Mouse (Mus musculus) intestine, postnatal 0 days (tissue): ENCODE measurements around the gene Ncoa1. TPM values are rescaled to one million over a fixed set of nuclear protein-coding genes. Genes with fewer than 3 reads are reported as not detected.
A peak's percentile ranks its signal among the peaks of the same experiment; 100 is the strongest.

Experiments
- ATAC-seq: fragments of 200-750 bp; cut with Nextera tagmentation; 2 replicates; pipeline ENCODE4 v1.8.0; 2017; ENCODE audit warnings: mild to moderate bottlenecking, moderate TSS enrichment, moderate library complexity
- H3K27ac ChIP-seq: fragments of 300-500 bp; sonication (generic); 2 replicates; pipeline ENCODE4 v1.5.1; 2014; ENCODE audit warnings: mild to moderate bottlenecking, low read depth, low read length, moderate library complexity
- H3K27me3 ChIP-seq: fragments of 300-500 bp; sonication (generic); replicated peaks from 2 replicates; pipeline ENCODE4 v1.6.1; 2014; ENCODE audit warnings: low read length, mixed read lengths; ENCODE audit not compliant: control insufficient read depth, insufficient read depth
- H3K36me3 ChIP-seq: fragments of 300-500 bp; sonication (generic); 2 replicates; pipeline ENCODE4 v1.6.1; 2014; ENCODE audit warnings: mild to moderate bottlenecking, moderate library complexity; ENCODE audit not compliant: control insufficient read depth, insufficient read depth
- H3K4me1 ChIP-seq: fragments of 300-500 bp; sonication (generic); replicated peaks from 2 replicates; pipeline ENCODE4 v1.6.1; 2014; ENCODE audit warnings: antibody characterized with exemption, low read length, mixed read lengths; ENCODE audit not compliant: control insufficient read depth, insufficient read depth
- H3K4me2 ChIP-seq: fragments of 300-500 bp; sonication (generic); replicated peaks from 2 replicates; pipeline ENCODE4 v1.6.1; 2014; ENCODE audit warnings: low read depth, mild to moderate bottlenecking, moderate library complexity
- H3K4me3 ChIP-seq: fragments of 300-500 bp; sonication (generic); 2 replicates; pipeline ENCODE4 v1.5.1; 2014; ENCODE audit warnings: low read depth, low read length
- H3K9ac ChIP-seq: fragments of 300-500 bp; sonication (generic); 2 replicates; pipeline ENCODE4 v1.6.1; 2014; ENCODE audit warnings: mild to moderate bottlenecking, low read depth, low read length
- H3K9me3 ChIP-seq: fragments of 300-500 bp; sonication (generic); 2 replicates; pipeline ENCODE4 v1.6.1; 2016; ENCODE audit warnings: mixed run types; ENCODE audit not compliant: control insufficient read depth
- CTCF ChIP-seq: sonication (generic); IDR thresholded peaks from 2 replicates; pipeline ENCODE4 v1.5.1; 2016; ENCODE audit warnings: low read depth, mild to moderate bottlenecking, control low read depth, antibody characterized with exemption, moderate library complexity
- WGBS: fragments of 180-500 bp; shearing (Covaris S2); extraction: QIAGEN DNeasy Blood & Tissue Kit; methylation state at CpG from one replicate; pipeline ENCODE4 v1.1.7; 2014; 5-methylcytosine and 5-hydroxymethylcytosine counted together
- polyA plus RNA-seq: library from polyadenylated mRNA; unstranded; fragments of >200 nt; fragmentation: Nextera tagmentation; extraction: Ambion mirVana; gene quantifications from 2 replicates; pipeline ENCODE4 v1.2.1, GENCODE M21; 2015

Gene Ncoa1
- polyA plus RNA-seq, 1 experiment from 2014 or later = 6.6 TPM

- H3K27ac ChIP-seq = no peak overlapping the region
- no peak for ATAC-seq
- 48% methylated on average over 8 of the region's 8 CpGs for WGBS
These were observed 264.1 kb downstream of the Ncoa1 start for GRCm38 (mm10) chr12:4212908-4213307.

GRCm38 (mm10) chr12:4211174-4211573 lies 265.8 kb downstream of the Ncoa1 start:
- H3K4me3 ChIP-seq = no peak overlapping the region
- peaks cover 75% of the 10 kb centered on the region for H3K36me3 ChIP-seq
- no peak for ATAC-seq
- no peak overlapping the region for H3K27ac ChIP-seq
- H3K4me1 ChIP-seq = no peaks in the 10 kb centered on the region
- H3K9ac ChIP-seq = no peak overlapping the region
- TF ChIP-seq CTCF = no peak; the same call in 1 of the 2 replicates
- 80% methylated on average over 9 of the region's 9 CpGs for WGBS
- no peaks in the 10 kb centered on the region for H3K27me3 ChIP-seq
- no peak overlapping the region for H3K4me2 ChIP-seq
- no peaks in the 10 kb centered on the region for H3K9me3 ChIP-seq

More at GRCm38 (mm10) chr12:4212908-4213307, 264.1 kb downstream of the Ncoa1 start:
- TF ChIP-seq CTCF = no peak
- Histone ChIP-seq H3K27me3 (no peaks in the 10 kb centered on the region), H3K36me3 (peaks cover 74% of the 10 kb centered on the region), H3K9ac (no peak overlapping the region), H3K9me3 (no peaks in the 10 kb centered on the region), H3K4me2 (no peak overlapping the region), H3K4me1 (no peaks in the 10 kb centered on the region), H3K4me3 (no peak overlapping the region)

GRCm38 (mm10) chr12:4209196-4209595 lies 267.8 kb downstream of the Ncoa1 start:
- 97% methylated on average over 9 of the region's 9 CpGs for WGBS
- no peak for ATAC-seq
- Histone ChIP-seq H3K4me2 (no peak overlapping the region), H3K4me3 (no peak overlapping the region), H3K36me3 (peaks cover 64% of the 10 kb centered on the region), H3K27ac (no peak overlapping the region), H3K9me3 (no peaks in the 10 kb centered on the region), H3K9ac (no peak overlapping the region), H3K4me1 (no peaks in the 10 kb centered on the region), H3K27me3 (no peaks in the 10 kb centered on the region)
- no peak for TF ChIP-seq CTCF

GRCm38 (mm10) chr12:4208405-4209133 lies 268.4 kb downstream of the Ncoa1 start:
- TF ChIP-seq CTCF = peak; percentile 81
- H3K27me3 ChIP-seq = no peaks in the 10 kb centered on the region
- H3K4me3 ChIP-seq = no peak overlapping the region
- 81% methylated on average over 15 of the region's 15 CpGs for WGBS
- H3K4me2 ChIP-seq = no peak overlapping the region
- H3K36me3 ChIP-seq = peaks cover 65% of the 10 kb centered on the region
- H3K9me3 ChIP-seq = no peaks in the 10 kb centered on the region
- no peak for ATAC-seq
- no peak overlapping the region for H3K27ac ChIP-seq
- no peaks in the 10 kb centered on the region for H3K4me1 ChIP-seq
- H3K9ac ChIP-seq = no peak overlapping the region

- ATAC-seq = no peak
- 94% methylated on average over 11 of the region's 11 CpGs for WGBS
- no peak for TF ChIP-seq CTCF
- Histone ChIP-seq H3K27me3 (no peaks in the 10 kb centered on the region), H3K36me3 (peaks cover 47% of the 10 kb centered on the region), H3K9me3 (no peaks in the 10 kb centered on the region), H3K4me3 (no peak overlapping the region), H3K9ac (no peak overlapping the region), H3K27ac (no peak overlapping the region), H3K4me1 (no peaks in the 10 kb centered on the region), H3K4me2 (no peak overlapping the region)
These were observed 270.9 kb downstream of the Ncoa1 start for GRCm38 (mm10) chr12:4206106-4206505.

- Histone ChIP-seq H3K27ac (no peak overlapping the region), H3K9ac (no peak overlapping the region), H3K4me1 (no peaks in the 10 kb centered on the region), H3K36me3 (peaks cover 47% of the 10 kb centered on the region), H3K27me3 (no peaks in the 10 kb centered on the region), H3K4me3 (no peak overlapping the region), H3K9me3 (no peaks in the 10 kb centered on the region), H3K4me2 (no peak overlapping the region)
- ATAC-seq = no peak
- 93% methylated on average over 4 of the region's 4 CpGs for WGBS
- no peak for TF ChIP-seq CTCF
These were observed 274.8 kb downstream of the Ncoa1 start for GRCm38 (mm10) chr12:4202206-4202605.
